Mouse (Mus musculus) forebrain, embryonic 10.5 days (tissue): ENCODE data around the gene 1700013G24Rik. TPM values are rescaled to one million over a fixed set of nuclear protein-coding genes. Genes with fewer than 3 reads are reported as not detected.

Experiments
- DNase-seq: peaks from one replicate; pipeline ENCODE4 v3.0.0-alpha.2; 2017; ENCODE audit warnings: low spot score; ENCODE audit errors: extremely low spot score
- H3K27ac ChIP-seq: fragments of 300-500 bp; sonication (generic); 2 replicates; pipeline ENCODE4 v1.5.1; 2016; ENCODE audit warnings: mild to moderate bottlenecking
- H3K27me3 ChIP-seq: fragments of 300-500 bp; sonication (generic); 2 replicates; pipeline ENCODE4 v1.6.1; 2016; ENCODE audit warnings: mild to moderate bottlenecking; ENCODE audit not compliant: poor library complexity, severe bottlenecking
- H3K36me3 ChIP-seq: fragments of 300-500 bp; sonication (generic); replicated peaks from 2 replicates; pipeline ENCODE4 v1.6.1; 2016; ENCODE audit warnings: mild to moderate bottlenecking, moderate library complexity
- H3K4me1 ChIP-seq: fragments of 300-500 bp; sonication (generic); 2 replicates; pipeline ENCODE4 v1.6.1; 2016
- H3K4me3 ChIP-seq: fragments of 300-500 bp; sonication (generic); 2 replicates; pipeline ENCODE4 v1.5.1; 2016; ENCODE audit warnings: mild to moderate bottlenecking, moderate library complexity
- H3K9me3 ChIP-seq: fragments of 300-500 bp; sonication (generic); 2 replicates; pipeline ENCODE4 v1.6.1; 2016; ENCODE audit warnings: mild to moderate bottlenecking, moderate library complexity
- WGBS: fragments of 180-500 bp; shearing (Covaris S2); methylation state at CpG from one replicate; pipeline ENCODE4 v1.1.7; 2016; 5-methylcytosine and 5-hydroxymethylcytosine counted together
- polyA plus RNA-seq: library from polyadenylated mRNA; unstranded; fragments of >200 nt; fragmentation: Nextera tagmentation; extraction: Ambion mirVana; gene quantifications from 2 replicates; pipeline ENCODE4 v1.2.1, GENCODE M21; 2016

Gene 1700013G24Rik
- polyA plus RNA-seq, 1 experiment from 2014 or later: not detected

- DNase-seq: no peak
- H3K27ac ChIP-seq: no peak overlapping the region
- H3K4me1 ChIP-seq: peaks cover 15% of the 10 kb centered on the region
- WGBS: 93% methylated on average over 4 of the region's 4 CpGs
- H3K36me3 ChIP-seq: no peaks in the 10 kb centered on the region
- H3K4me3 ChIP-seq: no peak overlapping the region
- no peaks in the 10 kb centered on the region for H3K9me3 ChIP-seq
- H3K27me3 ChIP-seq: no peaks in the 10 kb centered on the region
Measured at GRCm38 (mm10) chr4:137445881-137446280, 7.2 kb upstream of the 1700013G24Rik start.

GRCm38 (mm10) chr4:137447363-137448196, 5.5 kb upstream of the 1700013G24Rik start:
- no peak for DNase-seq
- Histone ChIP-seq H3K27ac (no peak overlapping the region), H3K36me3 (no peaks in the 10 kb centered on the region), H3K27me3 (no peaks in the 10 kb centered on the region), H3K4me3 (no peak overlapping the region), H3K4me1 (peaks cover 15% of the 10 kb centered on the region), H3K9me3 (no peaks in the 10 kb centered on the region)
- 78% methylated on average over 7 of the region's 7 CpGs for WGBS

GRCm38 (mm10) chr4:137448197-137448596, 4.9 kb upstream of the 1700013G24Rik start:
- Histone ChIP-seq H3K4me1 (peaks cover 16% of the 10 kb centered on the region), H3K27me3 (no peaks in the 10 kb centered on the region), H3K36me3 (no peaks in the 10 kb centered on the region), H3K27ac (no peak overlapping the region), H3K9me3 (no peaks in the 10 kb centered on the region), H3K4me3 (no peak overlapping the region)
- whole genome bisulfite sequencing: 72% methylated on average over 6 of the region's 6 CpGs
- DNase-seq: no peak

GRCm38 (mm10) chr4:137448641-137449040, 4.4 kb upstream of the 1700013G24Rik start:
- DNase-seq: no peak
- H3K4me1 ChIP-seq: peaks cover 19% of the 10 kb centered on the region
- H3K9me3 ChIP-seq: no peaks in the 10 kb centered on the region
- WGBS: 75% methylated on average over 2 of the region's 2 CpGs
- H3K27ac ChIP-seq: no peak overlapping the region
- H3K27me3 ChIP-seq: no peaks in the 10 kb centered on the region
- no peak overlapping the region for H3K4me3 ChIP-seq
- H3K36me3 ChIP-seq: no peaks in the 10 kb centered on the region

GRCm38 (mm10) chr4:137449132-137449531, 4.0 kb upstream of the 1700013G24Rik start:
- Histone ChIP-seq H3K36me3 (no peaks in the 10 kb centered on the region), H3K27ac (no peak overlapping the region), H3K4me1 (peaks cover 24% of the 10 kb centered on the region), H3K9me3 (no peaks in the 10 kb centered on the region), H3K4me3 (no peak overlapping the region), H3K27me3 (no peaks in the 10 kb centered on the region)
- WGBS: 86% methylated on average over 2 of the region's 2 CpGs
- no peak for DNase-seq

GRCm38 (mm10) chr4:137449715-137450114, 3.4 kb upstream of the 1700013G24Rik start:
- peaks cover 25% of the 10 kb centered on the region for H3K4me1 ChIP-seq
- 89% methylated on average over 10 of the region's 10 CpGs for WGBS
- no peak overlapping the region for H3K4me3 ChIP-seq
- no peaks in the 10 kb centered on the region for H3K36me3 ChIP-seq
- peak overlapping the region; percentile 15; the same call in 1 of the 2 replicates for H3K27ac ChIP-seq
- DNase-seq: no peak
- H3K9me3 ChIP-seq: no peaks in the 10 kb centered on the region
- H3K27me3 ChIP-seq: no peaks in the 10 kb centered on the region

GRCm38 (mm10) chr4:137452190-137452589, 894 bp upstream of the 1700013G24Rik start:
- Histone ChIP-seq H3K9me3 (no peaks in the 10 kb centered on the region), H3K4me1 (peaks cover 25% of the 10 kb centered on the region), H3K4me3 (no peak overlapping the region), H3K36me3 (no peaks in the 10 kb centered on the region), H3K27ac (no peak overlapping the region), H3K27me3 (no peaks in the 10 kb centered on the region)
- no peak for DNase-seq
- 89% methylated on average over 6 of the region's 6 CpGs for WGBS

- no peaks in the 10 kb centered on the region for H3K27me3 ChIP-seq
- no peak for DNase-seq
- H3K4me3 ChIP-seq: no peak overlapping the region
- no peaks in the 10 kb centered on the region for H3K36me3 ChIP-seq
- WGBS: 89% methylated on average over 14 of the region's 14 CpGs
- H3K27ac ChIP-seq: no peak overlapping the region
- H3K9me3 ChIP-seq: no peaks in the 10 kb centered on the region
- peaks cover 18% of the 10 kb centered on the region for H3K4me1 ChIP-seq
Measured at GRCm38 (mm10) chr4:137454582-137454981, 1.5 kb downstream of the 1700013G24Rik start.

- H3K9me3 ChIP-seq: no peaks in the 10 kb centered on the region
- no peaks in the 10 kb centered on the region for H3K27me3 ChIP-seq
- H3K4me1 ChIP-seq: peaks cover 26% of the 10 kb centered on the region
- no peak overlapping the region for H3K4me3 ChIP-seq
- H3K36me3 ChIP-seq: no peaks in the 10 kb centered on the region
- no peak for DNase-seq
- WGBS: 92% methylated on average over 12 of the region's 12 CpGs
- H3K27ac ChIP-seq: no peak overlapping the region
Measured at GRCm38 (mm10) chr4:137456581-137456980, 3.5 kb downstream of the 1700013G24Rik start.

- no peak overlapping the region for H3K27ac ChIP-seq
- H3K27me3 ChIP-seq: no peaks in the 10 kb centered on the region
- no peak for DNase-seq
- peaks cover 26% of the 10 kb centered on the region for H3K4me1 ChIP-seq
- 83% methylated on average over 4 of the region's 4 CpGs for WGBS
- H3K9me3 ChIP-seq: no peaks in the 10 kb centered on the region
- no peak overlapping the region for H3K4me3 ChIP-seq
- H3K36me3 ChIP-seq: no peaks in the 10 kb centered on the region
Measured at GRCm38 (mm10) chr4:137457292-137457691, 4.2 kb downstream of the 1700013G24Rik start.

- Histone ChIP-seq H3K27me3 (no peaks in the 10 kb centered on the region), H3K9me3 (no peaks in the 10 kb centered on the region), H3K4me3 (no peak overlapping the region), H3K4me1 (peaks cover 23% of the 10 kb centered on the region), H3K27ac (no peak overlapping the region), H3K36me3 (no peaks in the 10 kb centered on the region)
- no peak for DNase-seq
- WGBS: 91% methylated on average over 9 of the region's 9 CpGs
Measured at GRCm38 (mm10) chr4:137458310-137458709, 5.2 kb downstream of the 1700013G24Rik start.

- H3K4me3 ChIP-seq: no peak overlapping the region
- 75% methylated on average over 5 of the region's 5 CpGs for whole genome bisulfite sequencing
- H3K27me3 ChIP-seq: no peaks in the 10 kb centered on the region
- H3K36me3 ChIP-seq: no peaks in the 10 kb centered on the region
- H3K27ac ChIP-seq: no peak overlapping the region; the same call in 1 of the 2 replicates
- no peak for DNase-seq
- H3K4me1 ChIP-seq: peaks cover 19% of the 10 kb centered on the region
- H3K9me3 ChIP-seq: no peaks in the 10 kb centered on the region
Measured at GRCm38 (mm10) chr4:137458861-137459260, 5.8 kb downstream of the 1700013G24Rik start.

- peaks cover 27% of the 10 kb centered on the region for H3K4me1 ChIP-seq
- no peak overlapping the region for H3K4me3 ChIP-seq
- H3K27me3 ChIP-seq: no peaks in the 10 kb centered on the region
- no peaks in the 10 kb centered on the region for H3K9me3 ChIP-seq
- 69% methylated on average over 14 of the region's 14 CpGs for WGBS
- DNase-seq: no peak
- no peaks in the 10 kb centered on the region for H3K36me3 ChIP-seq
- peak overlapping the region; percentile 71 for H3K27ac ChIP-seq
Measured at GRCm38 (mm10) chr4:137460676-137461075, 7.6 kb downstream of the 1700013G24Rik start.
